Mouse (Mus musculus) heart, embryonic 16.5 days (tissue): ENCODE results near the gene Insm1. TPM values are rescaled to one million over a fixed set of nuclear protein-coding genes. Genes with fewer than 3 reads are reported as not detected.

Experiments
- ATAC-seq: fragments of 200-750 bp; cut with Nextera tagmentation; replicated peaks from 2 replicates; pipeline ENCODE4 v1.8.0; 2017; ENCODE audit warnings: moderate number of reproducible peaks; ENCODE audit not compliant: insufficient read depth, low FRiP score; ENCODE audit errors: extremely low read depth
- H3K27ac ChIP-seq: fragments of 300-500 bp; sonication (generic); 2 replicates; pipeline ENCODE4 v1.5.1; 2014; ENCODE audit warnings: mild to moderate bottlenecking, low read length, control low read depth, moderate library complexity
- H3K27me3 ChIP-seq: fragments of 300-500 bp; sonication (generic); 2 replicates; pipeline ENCODE4 v1.6.1; 2014; ENCODE audit warnings: low read length, mixed read lengths; ENCODE audit not compliant: control insufficient read depth, insufficient read depth
- H3K36me3 ChIP-seq: fragments of 300-500 bp; sonication (generic); 2 replicates; pipeline ENCODE4 v1.6.1; 2014; ENCODE audit not compliant: control insufficient read depth, insufficient read depth
- H3K4me1 ChIP-seq: fragments of 300-500 bp; sonication (generic); 2 replicates; pipeline ENCODE4 v1.6.1; 2014; ENCODE audit warnings: low read length, mixed read lengths; ENCODE audit not compliant: control insufficient read depth, insufficient read depth
- H3K4me2 ChIP-seq: fragments of 300-500 bp; sonication (generic); 2 replicates; pipeline ENCODE4 v1.6.1; 2014; ENCODE audit warnings: low read depth, mild to moderate bottlenecking, control low read depth, low read length
- H3K4me3 ChIP-seq: fragments of 300-500 bp; sonication (generic); 2 replicates; pipeline ENCODE4 v1.5.1; 2014; ENCODE audit warnings: mild to moderate bottlenecking, control low read depth, low read length
- H3K9ac ChIP-seq: fragments of 300-500 bp; sonication (generic); 2 replicates; pipeline ENCODE4 v1.6.1; 2014; ENCODE audit warnings: low read length, control low read depth
- H3K9me3 ChIP-seq: fragments of 300-500 bp; sonication (generic); replicated peaks from 2 replicates; pipeline ENCODE4 v1.6.1; 2016; ENCODE audit warnings: low read length; ENCODE audit not compliant: control insufficient read depth
- WGBS: fragments of 180-500 bp; shearing (Covaris S2); extraction: QIAGEN DNeasy Blood & Tissue Kit; methylation state at CpG from one replicate; pipeline ENCODE4 v1.1.7; 2014; 5-methylcytosine and 5-hydroxymethylcytosine counted together
- polyA plus RNA-seq: library from polyadenylated mRNA; unstranded; fragments of >200 nt; fragmentation: Nextera tagmentation; extraction: Ambion mirVana; gene quantifications from 2 replicates; pipeline ENCODE4 v1.2.1, GENCODE M21; 2015

The Insm1 gene
- polyA plus RNA-seq, 1 experiment from 2014 or later, result 0.24 TPM

DNA sequence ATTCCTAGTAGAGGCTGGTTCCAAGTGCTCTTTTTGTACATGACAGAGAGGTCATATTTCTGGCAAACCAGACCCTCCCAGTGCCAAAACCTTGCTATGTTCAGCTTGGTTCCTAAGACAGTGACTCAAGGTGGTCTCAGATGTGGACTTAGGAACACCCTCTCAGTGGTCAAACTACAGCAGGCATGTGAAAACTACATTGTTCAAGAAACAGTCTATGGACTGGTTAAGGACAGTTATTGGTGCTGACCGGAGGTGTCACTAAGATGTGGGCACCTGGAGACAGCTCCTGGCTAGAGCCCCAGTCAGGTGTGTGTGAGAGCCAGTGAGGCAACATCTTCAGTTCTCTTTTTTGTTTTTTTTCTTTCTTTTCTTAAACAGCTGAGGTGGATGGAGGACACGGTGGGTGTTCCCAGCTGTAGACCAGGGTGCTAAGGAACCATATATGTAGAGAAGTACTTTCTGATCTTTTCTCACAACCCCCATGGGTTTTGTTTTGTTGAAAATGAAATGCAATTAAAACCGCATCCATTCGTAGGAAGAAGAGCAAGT, 17.6 kb downstream of the Insm1 start:
- Histone ChIP-seq H3K4me3 (no peak overlapping the region), H3K27me3 (no peaks in the 10 kb centered on the region), H3K4me2 (no peak overlapping the region), H3K36me3 (no peaks in the 10 kb centered on the region; the same call in 1 of the 2 replicates), H3K4me1 (no peaks in the 10 kb centered on the region), H3K9ac (no peak overlapping the region), H3K9me3 (no peaks in the 10 kb centered on the region), H3K27ac (no peak overlapping the region)
- no peak for ATAC-seq
- WGBS, result 83% methylated on average over 4 of the region's 4 CpGs

DNA sequence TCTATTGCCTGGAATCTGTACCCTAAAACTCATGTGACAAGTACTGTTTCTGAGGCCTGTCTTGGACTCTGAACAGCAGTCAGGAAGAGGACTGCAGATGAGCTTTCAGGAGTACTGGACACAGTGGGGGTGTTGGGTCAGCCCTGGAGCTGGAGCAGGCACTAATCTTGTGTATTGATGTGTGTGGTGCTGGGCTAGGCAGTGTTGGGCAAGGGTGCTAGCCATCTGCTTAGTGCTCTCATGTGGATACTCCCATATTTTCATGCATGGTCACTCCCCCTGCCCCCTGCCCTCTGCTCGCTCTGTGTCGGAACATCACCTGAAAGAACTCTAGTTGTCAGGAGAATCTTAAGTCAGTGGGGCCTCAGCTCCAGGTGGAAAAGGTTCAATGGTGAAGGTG, 22.3 kb downstream of the Insm1 start:
- Histone ChIP-seq H3K4me2 (no peak overlapping the region), H3K4me3 (no peak overlapping the region), H3K27ac (no peak overlapping the region), H3K9ac (no peak overlapping the region), H3K4me1 (0 out of 2 replicates have a peak, but pooled peaks cover 7% of the 10 kb centered on the region), H3K36me3 (peaks cover 5% of the 10 kb centered on the region; the same call in 1 of the 2 replicates), H3K27me3 (no peaks in the 10 kb centered on the region), H3K9me3 (no peaks in the 10 kb centered on the region)
- 92% methylated on average over 2 of the region's 2 CpGs for WGBS
- ATAC-seq, result no peak

DNA sequence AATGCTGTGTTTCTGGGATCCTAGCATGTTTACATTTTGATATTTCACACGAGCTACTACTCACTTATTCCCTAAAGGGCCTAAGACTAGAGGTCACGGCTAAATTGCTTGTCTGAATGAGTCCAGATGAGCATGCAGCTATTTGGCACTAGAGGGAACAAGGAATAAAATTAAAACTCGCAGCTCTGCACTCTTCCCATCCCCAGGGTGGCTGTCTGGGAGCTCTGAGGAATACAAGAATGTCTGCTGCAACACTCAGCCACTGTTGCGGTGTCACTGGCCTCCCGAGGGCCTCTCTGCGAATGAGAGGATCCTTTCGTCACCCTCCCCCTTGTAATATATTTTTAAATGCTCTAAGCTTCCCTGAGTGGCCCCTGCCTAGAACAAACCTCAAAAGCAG, 23.7 kb downstream of the Insm1 start:
- Histone ChIP-seq H3K4me1 (0 out of 2 replicates have a peak, but pooled peaks cover 7% of the 10 kb centered on the region), H3K27me3 (no peaks in the 10 kb centered on the region), H3K27ac (no peak overlapping the region), H3K9ac (no peak overlapping the region), H3K4me2 (no peak overlapping the region), H3K4me3 (no peak overlapping the region), H3K9me3 (no peaks in the 10 kb centered on the region), H3K36me3 (peaks cover 5% of the 10 kb centered on the region; the same call in 1 of the 2 replicates)
- peak; percentile 26; the same call in 1 of the 2 replicates for ATAC-seq
- 40% methylated on average over 7 of the region's 7 CpGs for WGBS

DNA sequence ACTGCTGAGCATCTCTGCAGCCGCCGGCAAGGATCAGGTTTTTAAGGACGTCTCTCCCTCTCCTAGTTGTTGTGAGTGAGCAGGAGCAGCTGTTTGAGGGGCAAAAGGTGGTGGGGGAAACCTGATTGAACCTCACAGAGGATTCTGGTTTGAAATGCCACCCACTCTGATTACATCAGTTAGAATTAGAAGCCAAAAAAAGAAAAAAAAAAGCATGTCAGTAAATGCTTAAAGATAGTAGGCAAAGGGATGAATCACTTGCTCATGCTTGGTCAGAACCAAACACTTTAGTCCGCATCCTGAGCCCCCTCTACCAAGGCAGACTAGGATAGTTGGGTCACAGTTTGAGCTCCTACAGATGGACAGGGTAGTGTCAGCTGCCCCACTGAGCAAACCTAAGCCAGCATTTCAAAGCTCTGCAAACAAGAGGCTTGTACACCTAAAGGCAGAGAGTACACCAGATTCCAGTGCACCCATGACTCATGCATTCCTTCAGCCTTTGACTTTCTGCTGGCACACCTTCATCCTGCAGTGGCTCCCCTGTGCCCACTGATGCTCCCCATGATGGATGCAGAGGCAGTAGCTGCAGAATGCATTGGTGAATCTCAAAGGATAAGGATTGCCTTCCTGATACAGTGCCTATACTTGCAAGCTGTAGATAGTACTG, 24.8 kb downstream of the Insm1 start:
- 0 out of 2 replicates have a peak, but pooled peaks cover 7% of the 10 kb centered on the region for H3K4me1 ChIP-seq
- H3K27me3 ChIP-seq, result no peaks in the 10 kb centered on the region
- H3K27ac ChIP-seq, result no peak overlapping the region
- H3K9me3 ChIP-seq, result no peaks in the 10 kb centered on the region
- no peak for ATAC-seq
- 80% methylated on average over 4 of the region's 4 CpGs for WGBS
- no peak overlapping the region for H3K9ac ChIP-seq
- H3K4me3 ChIP-seq, result no peak overlapping the region
- no peak overlapping the region for H3K4me2 ChIP-seq
- H3K36me3 ChIP-seq, result peaks cover 5% of the 10 kb centered on the region; the same call in 1 of the 2 replicates

DNA sequence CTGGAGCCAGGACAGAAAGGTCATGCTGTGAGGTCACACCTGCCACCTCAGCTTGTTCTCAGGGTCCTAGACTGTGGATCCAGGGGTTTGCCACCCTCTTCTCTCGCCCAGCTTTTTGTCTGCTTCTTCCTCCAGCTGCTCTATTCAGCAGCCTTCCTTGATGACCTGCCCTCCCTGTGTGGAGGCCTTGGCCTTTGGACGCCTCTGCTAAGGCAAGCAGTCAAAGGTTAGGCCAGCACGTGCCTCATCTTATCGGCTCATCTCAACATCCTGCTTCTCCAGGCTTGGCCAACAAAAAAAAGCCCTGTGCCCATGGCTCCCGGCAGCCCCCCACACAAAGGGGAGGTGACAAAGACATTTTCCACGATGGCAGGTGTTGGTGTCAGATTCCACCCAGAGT, 25.9 kb downstream of the Insm1 start:
- 34% methylated on average over 6 of the region's 6 CpGs for WGBS
- Histone ChIP-seq H3K36me3 (peaks cover 5% of the 10 kb centered on the region; the same call in 1 of the 2 replicates), H3K4me2 (no peak overlapping the region), H3K4me1 (0 out of 2 replicates have a peak, but pooled peaks cover 7% of the 10 kb centered on the region), H3K27ac (no peak overlapping the region), H3K27me3 (no peaks in the 10 kb centered on the region), H3K9me3 (no peaks in the 10 kb centered on the region), H3K9ac (no peak overlapping the region), H3K4me3 (no peak overlapping the region)
- no peak for ATAC-seq

DNA sequence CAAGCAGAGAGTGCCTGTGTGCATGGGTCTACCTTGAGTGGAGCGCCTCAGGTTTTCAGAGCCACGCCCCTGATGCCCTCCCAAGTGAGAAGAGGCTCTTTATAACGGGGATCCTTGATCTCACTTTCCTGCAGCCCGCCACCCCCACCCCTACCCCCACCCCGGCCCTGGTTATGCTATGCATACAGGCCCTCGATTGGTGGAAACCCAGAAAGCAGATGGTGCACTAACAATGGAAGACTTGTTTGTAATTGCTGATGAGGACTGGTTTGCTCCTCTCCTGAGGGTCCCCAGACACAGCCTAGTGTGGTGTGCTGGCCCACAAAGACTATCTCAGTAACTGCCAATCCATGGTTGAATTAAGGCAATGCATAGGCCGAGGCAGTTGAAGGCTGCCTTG, 27.3 kb downstream of the Insm1 start:
- Histone ChIP-seq H3K9me3 (no peaks in the 10 kb centered on the region), H3K27me3 (no peaks in the 10 kb centered on the region), H3K4me2 (no peak overlapping the region), H3K27ac (no peak overlapping the region), H3K9ac (no peak overlapping the region), H3K36me3 (peaks cover 5% of the 10 kb centered on the region; the same call in 1 of the 2 replicates), H3K4me1 (0 out of 2 replicates have a peak, but pooled peaks cover 7% of the 10 kb centered on the region), H3K4me3 (no peak overlapping the region)
- WGBS, result 90% methylated on average over 7 of the region's 7 CpGs
- ATAC-seq, result no peak

DNA sequence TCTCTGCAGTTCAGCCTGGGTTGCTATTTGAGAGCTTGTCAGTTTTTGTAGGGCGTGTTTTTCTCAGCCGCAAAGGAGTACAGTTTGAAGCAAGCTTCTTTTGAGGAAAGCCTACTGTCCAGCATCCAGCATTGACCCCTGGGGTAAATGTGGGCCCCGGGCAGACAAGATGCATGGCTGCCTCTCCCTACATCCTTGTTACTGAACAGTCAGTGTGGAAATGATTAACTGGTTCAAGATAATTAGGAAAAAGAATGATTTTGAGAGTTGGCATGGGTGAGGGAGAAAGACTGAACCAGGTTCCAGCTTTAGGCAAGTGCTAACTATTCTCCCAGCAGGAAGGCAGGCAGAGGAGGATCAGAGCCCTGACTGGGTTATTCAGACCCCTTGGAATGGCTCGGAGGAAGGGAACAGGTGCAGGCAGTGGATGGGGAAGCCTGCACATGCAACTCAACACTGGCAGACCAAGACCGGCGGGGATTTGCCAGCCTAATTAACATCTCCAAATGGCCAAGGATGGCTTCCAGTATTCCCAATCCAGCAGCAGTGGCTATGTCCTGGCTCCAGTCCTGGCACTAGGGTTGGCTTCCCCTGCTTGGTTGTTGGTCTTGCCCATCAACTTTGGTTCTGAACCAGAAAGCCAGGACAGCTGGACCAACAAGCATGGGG, 28.6 kb downstream of the Insm1 start:
- Histone ChIP-seq H3K9ac (no peak overlapping the region), H3K4me3 (no peak overlapping the region), H3K27ac (no peak overlapping the region), H3K36me3 (no peaks in the 10 kb centered on the region), H3K9me3 (no peaks in the 10 kb centered on the region), H3K4me1 (0 out of 2 replicates have a peak, but pooled peaks cover 7% of the 10 kb centered on the region), H3K27me3 (no peaks in the 10 kb centered on the region), H3K4me2 (no peak overlapping the region)
- no peak for ATAC-seq
- 82% methylated on average over 6 of the region's 6 CpGs for WGBS

DNA sequence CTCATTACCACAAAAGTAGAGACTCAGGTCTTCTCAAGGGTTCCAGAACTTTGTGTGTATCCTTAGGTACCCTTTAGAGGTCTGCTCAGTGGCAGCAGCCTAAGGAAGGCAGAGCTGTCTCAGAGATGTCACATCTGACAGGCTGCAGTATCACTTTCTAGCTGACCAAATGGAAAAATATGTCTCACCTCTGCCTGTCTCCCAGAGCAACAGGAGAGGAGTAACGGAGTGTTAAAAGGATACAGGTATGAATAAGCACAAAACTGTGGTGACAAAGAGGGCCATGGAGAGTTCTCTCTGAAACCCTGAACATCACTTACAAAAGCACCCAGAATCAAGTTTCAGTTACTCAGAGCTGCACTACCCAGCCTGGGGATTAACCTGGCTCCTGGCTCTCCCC, 32.7 kb downstream of the Insm1 start:
- no peak for ATAC-seq
- 71% methylated on average over 1 of the region's 1 CpGs for WGBS
- Histone ChIP-seq H3K27me3 (no peaks in the 10 kb centered on the region), H3K36me3 (no peaks in the 10 kb centered on the region), H3K27ac (no peak overlapping the region), H3K4me2 (no peak overlapping the region), H3K9ac (no peak overlapping the region), H3K4me3 (no peak overlapping the region), H3K9me3 (no peaks in the 10 kb centered on the region), H3K4me1 (peaks cover 8% of the 10 kb centered on the region)

DNA sequence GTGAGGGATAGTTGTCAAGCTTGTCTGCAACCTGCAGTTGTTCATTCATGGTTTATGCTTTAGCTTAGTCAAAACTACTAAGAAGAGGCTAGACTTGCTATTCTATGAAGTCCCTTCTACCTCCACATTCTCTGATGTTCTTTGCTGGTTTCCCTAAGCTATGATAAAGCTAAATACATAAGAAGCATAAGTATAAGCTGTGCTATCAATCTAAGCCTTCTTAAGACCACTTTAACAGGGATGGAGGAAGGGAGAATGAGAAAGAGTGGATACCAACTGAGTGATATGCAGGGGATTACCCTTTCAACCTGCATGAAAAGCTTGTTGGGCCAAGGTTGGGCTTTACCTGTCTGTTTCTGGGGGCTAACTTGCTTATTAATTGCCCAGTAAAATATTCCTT, 33.9 kb downstream of the Insm1 start:
- Histone ChIP-seq H3K4me2 (no peak overlapping the region), H3K27ac (no peak overlapping the region), H3K9ac (no peak overlapping the region), H3K27me3 (no peaks in the 10 kb centered on the region), H3K36me3 (no peaks in the 10 kb centered on the region), H3K4me3 (no peak overlapping the region), H3K4me1 (peaks cover 12% of the 10 kb centered on the region), H3K9me3 (no peaks in the 10 kb centered on the region)
- ATAC-seq, result no peak
